Mouse (Mus musculus) liver, embryonic 12.5 days (tissue): ENCODE results near the gene Timm10. TPM values are rescaled to one million over a fixed set of nuclear protein-coding genes. Genes with fewer than 3 reads are reported as not detected.
A peak's percentile ranks its signal among the peaks of the same experiment; 100 is the strongest.

Experiments used
- ATAC-seq: fragments of 200-750 bp; cut with Nextera tagmentation; 2 replicates; pipeline ENCODE4 v1.8.0; 2017; ENCODE audit warnings: moderate number of reproducible peaks, mild to moderate bottlenecking, moderate library complexity
- H3K27ac ChIP-seq: fragments of 300-500 bp; sonication (generic); 2 replicates; pipeline ENCODE4 v1.5.1; 2016; ENCODE audit warnings: mild to moderate bottlenecking
- H3K27me3 ChIP-seq: fragments of 300-500 bp; sonication (generic); replicated peaks from 2 replicates; pipeline ENCODE4 v1.6.1; 2016; ENCODE audit warnings: mild to moderate bottlenecking, moderate library complexity
- H3K36me3 ChIP-seq: fragments of 300-500 bp; sonication (generic); 2 replicates; pipeline ENCODE4 v1.6.1; 2016; ENCODE audit warnings: mild to moderate bottlenecking, moderate library complexity
- H3K4me1 ChIP-seq: fragments of 300-500 bp; sonication (generic); 2 replicates; pipeline ENCODE4 v1.6.1; 2016
- H3K4me2 ChIP-seq: fragments of 300-500 bp; sonication (generic); 2 replicates; pipeline ENCODE4 v1.6.1; 2016; ENCODE audit warnings: mild to moderate bottlenecking, moderate library complexity
- H3K4me3 ChIP-seq: fragments of 300-500 bp; sonication (generic); 2 replicates; pipeline ENCODE4 v1.5.1; 2016; ENCODE audit warnings: mild to moderate bottlenecking, moderate library complexity
- H3K9ac ChIP-seq: fragments of 300-500 bp; sonication (generic); 2 replicates; pipeline ENCODE4 v1.6.1; 2016; ENCODE audit warnings: mild to moderate bottlenecking, moderate library complexity
- H3K9me3 ChIP-seq: fragments of 300-500 bp; sonication (generic); replicated peaks from 2 replicates; pipeline ENCODE4 v1.6.1; 2016; ENCODE audit warnings: mild to moderate bottlenecking, moderate library complexity
- WGBS: fragments of 180-500 bp; shearing (Covaris S2); methylation state at CpG from one replicate; pipeline ENCODE4 v1.1.7; 2016; ENCODE audit not compliant: insufficient replicate concordance; 5-methylcytosine and 5-hydroxymethylcytosine counted together
- polyA plus RNA-seq: library from polyadenylated mRNA; unstranded; fragments of >200 nt; fragmentation: Nextera tagmentation; extraction: Ambion mirVana; gene quantifications from 2 replicates; pipeline ENCODE4 v1.2.1, GENCODE M21; 2016

The Timm10 gene
- polyA plus RNA-seq, 1 experiment from 2014 or later = 54.3 TPM

- H3K9me3 ChIP-seq = no peaks in the 10 kb centered on the region
- peaks cover 38% of the 10 kb centered on the region for H3K4me1 ChIP-seq
- peak overlapping the region; percentile 59 for H3K4me2 ChIP-seq
- H3K36me3 ChIP-seq = peaks cover 32% of the 10 kb centered on the region
- peak overlapping the region; percentile 30 for H3K4me3 ChIP-seq
- ATAC-seq = no peak
- peak overlapping the region; percentile 15; the same call in 1 of the 2 replicates for H3K9ac ChIP-seq
- H3K27ac ChIP-seq = no peak overlapping the region
- 2% methylated on average over 47 of the region's 47 CpGs for WGBS
- peaks cover 61% of the 10 kb centered on the region for H3K27me3 ChIP-seq
These were observed 39.1 kb downstream of the Timm10 start for GRCm38 (mm10) chr2:84865616-84866571.

- H3K27me3 ChIP-seq = peaks cover 88% of the 10 kb centered on the region
- no peak overlapping the region for H3K9ac ChIP-seq
- no peaks in the 10 kb centered on the region for H3K9me3 ChIP-seq
- peaks cover 6% of the 10 kb centered on the region for H3K36me3 ChIP-seq
- 4% methylated on average over 5 of the region's 5 CpGs for WGBS
- no peak overlapping the region for H3K4me3 ChIP-seq
- peaks cover 43% of the 10 kb centered on the region for H3K4me1 ChIP-seq
- H3K27ac ChIP-seq = no peak overlapping the region
- ATAC-seq = peak; percentile 53
- H3K4me2 ChIP-seq = no peak overlapping the region
These were observed 41.7 kb downstream of the Timm10 start for GRCm38 (mm10) chr2:84868521-84868943.

DNA sequence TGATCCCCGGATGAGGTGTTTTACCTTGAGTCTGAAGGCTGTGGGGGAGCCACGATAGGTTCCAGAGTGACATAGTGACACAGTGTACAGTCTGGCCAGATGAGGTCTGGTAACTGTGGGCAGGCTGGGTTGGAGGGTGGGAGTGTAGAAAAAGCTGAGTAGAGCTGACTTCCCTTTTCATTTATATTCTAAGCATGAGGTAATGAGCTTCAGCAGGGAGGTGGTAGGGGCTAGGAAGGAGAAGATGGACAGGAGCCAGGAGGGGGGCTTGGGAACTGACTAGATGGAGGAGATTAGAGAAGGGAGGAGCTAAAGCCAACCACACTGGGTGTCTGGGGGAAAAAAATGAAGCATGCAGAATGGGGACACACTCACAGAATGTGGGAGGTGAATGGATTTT is 42.2 kb downstream of the Timm10 start:
- Histone ChIP-seq H3K9me3 (no peaks in the 10 kb centered on the region), H3K4me2 (no peak overlapping the region), H3K4me3 (no peak overlapping the region), H3K4me1 (peaks cover 43% of the 10 kb centered on the region), H3K36me3 (peaks cover 1% of the 10 kb centered on the region), H3K27me3 (peaks cover 92% of the 10 kb centered on the region), H3K9ac (no peak overlapping the region), H3K27ac (no peak overlapping the region)
- ATAC-seq = no peak
- 22% methylated on average over 2 of the region's 2 CpGs for WGBS

- Histone ChIP-seq H3K9ac (no peak overlapping the region), H3K27ac (no peak overlapping the region), H3K9me3 (no peaks in the 10 kb centered on the region), H3K4me2 (no peak overlapping the region), H3K36me3 (no peaks in the 10 kb centered on the region), H3K4me1 (peaks cover 38% of the 10 kb centered on the region), H3K4me3 (no peak overlapping the region), H3K27me3 (peaks cover 100% of the 10 kb centered on the region)
- 25% methylated on average over 4 of the region's 4 CpGs for WGBS
- ATAC-seq = no peak
These were observed 43.9 kb downstream of the Timm10 start for GRCm38 (mm10) chr2:84870623-84871160.

DNA sequence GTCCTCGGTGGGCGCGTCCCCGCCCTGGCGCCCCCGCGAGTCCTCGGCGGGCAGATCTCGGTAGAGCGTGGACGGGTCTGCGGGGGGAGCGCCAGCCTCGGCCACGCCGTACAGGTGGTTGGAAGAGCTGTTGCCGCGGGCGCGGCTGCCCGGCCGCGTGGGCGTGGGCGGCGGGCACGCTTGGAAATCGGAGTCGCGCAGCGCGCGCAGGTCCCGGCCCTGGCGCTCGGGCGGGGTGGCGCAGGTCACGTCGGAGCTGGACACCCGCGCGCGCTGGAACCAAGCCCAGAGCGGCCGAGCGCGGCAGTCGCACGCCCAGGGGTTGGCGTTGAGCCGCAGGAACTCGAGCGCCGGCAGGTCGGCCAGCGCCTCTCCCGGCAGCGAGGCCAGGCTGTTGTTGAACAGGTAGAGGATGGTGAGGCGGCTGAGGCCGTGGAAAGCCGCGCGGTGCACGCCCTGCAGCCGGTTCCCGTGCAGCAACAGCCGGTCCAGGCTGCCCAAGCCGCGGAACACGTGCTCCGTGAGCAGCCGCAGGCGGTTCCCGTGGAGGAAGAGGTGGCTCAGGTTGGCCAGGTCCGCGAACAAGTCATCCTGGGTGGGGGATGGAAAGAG is 45.4 kb downstream of the Timm10 start:
- peaks cover 23% of the 10 kb centered on the region for H3K4me1 ChIP-seq
- H3K4me2 ChIP-seq = peak overlapping the region; percentile 67
- H3K27me3 ChIP-seq = peaks cover 100% of the 10 kb centered on the region
- no peaks in the 10 kb centered on the region for H3K9me3 ChIP-seq
- no peaks in the 10 kb centered on the region for H3K36me3 ChIP-seq
- no peak for ATAC-seq
- H3K4me3 ChIP-seq = peak overlapping the region; percentile 51
- H3K9ac ChIP-seq = peak overlapping the region; percentile 37
- no peak overlapping the region for H3K27ac ChIP-seq
- 3% methylated on average over 78 of the region's 78 CpGs for WGBS

- peaks cover 97% of the 10 kb centered on the region for H3K27me3 ChIP-seq
- WGBS = 35% methylated on average over 6 of the region's 6 CpGs
- H3K36me3 ChIP-seq = no peaks in the 10 kb centered on the region
- H3K9me3 ChIP-seq = no peaks in the 10 kb centered on the region
- H3K27ac ChIP-seq = no peak overlapping the region
- ATAC-seq = no peak
- peaks cover 10% of the 10 kb centered on the region for H3K4me1 ChIP-seq
- H3K4me3 ChIP-seq = no peak overlapping the region
- no peak overlapping the region for H3K4me2 ChIP-seq
- H3K9ac ChIP-seq = no peak overlapping the region
These were observed 49.0 kb downstream of the Timm10 start for GRCm38 (mm10) chr2:84875842-84876241.

Other genes starting within 250 kb of the Timm10 start
- gene Ctnnd1, start 176.2 kb upstream of the Timm10 start, polyA plus RNA-seq = 18.6 and 20.5 TPM in 2 replicates
- 0.04 and 0.10 TPM in 2 replicates for gene Btbd18, start 167.9 kb upstream of the Timm10 start, polyA plus RNA-seq
- gene Selenoh, start 156.2 kb upstream of the Timm10 start, polyA plus RNA-seq = 163 and 165 TPM in 2 replicates
- not detected in 2 replicates for gene Gm28635, start 149.0 kb upstream of the Timm10 start, polyA plus RNA-seq
- gene Med19, start 148.6 kb upstream of the Timm10 start, polyA plus RNA-seq = 27.2 and 28.1 TPM in 2 replicates
- 86.3 and 88.8 TPM in 2 replicates for gene Tmx2, start 147.9 kb upstream of the Timm10 start, polyA plus RNA-seq
- 28.1 and 29.3 TPM in 2 replicates for gene Zdhhc5, start 111.8 kb upstream of the Timm10 start, polyA plus RNA-seq
- 57.2 and 59.8 TPM in 2 replicates for gene Clp1, start 99.6 kb upstream of the Timm10 start, polyA plus RNA-seq
- 49.8 and 52.1 TPM in 2 replicates for gene Ypel4, start 92.9 kb upstream of the Timm10 start, polyA plus RNA-seq
- 3.8 and 3.9 TPM in 2 replicates for gene Gm19426, start 83.3 kb upstream of the Timm10 start, polyA plus RNA-seq
- 30.8 and 32.3 TPM in 2 replicates for gene Serping1, start 51.6 kb upstream of the Timm10 start, polyA plus RNA-seq
- gene Ube2l6, start 28.2 kb upstream of the Timm10 start, polyA plus RNA-seq = 293 and 321 TPM in 2 replicates
- 0.29 and 0.43 TPM in 2 replicates for gene Smtnl1, start 4.3 kb upstream of the Timm10 start, polyA plus RNA-seq
- 153 and 162 TPM in 2 replicates for gene Slc43a1, start 11.9 kb downstream of the Timm10 start, polyA plus RNA-seq
- gene Rtn4rl2, start 59.7 kb downstream of the Timm10 start, polyA plus RNA-seq = 0.29 and 0.31 TPM in 2 replicates
- gene Slc43a3, start 109.6 kb downstream of the Timm10 start, polyA plus RNA-seq = 127 and 128 TPM in 2 replicates
- gene Prg2, start 153.5 kb downstream of the Timm10 start, polyA plus RNA-seq = 27.7 and 79.1 TPM in 2 replicates
- 3.1 and 7.1 TPM in 2 replicates for gene Prg3, start 161.2 kb downstream of the Timm10 start, polyA plus RNA-seq
- 228 and 230 TPM in 2 replicates for gene Ssrp1, start 210.2 kb downstream of the Timm10 start, polyA plus RNA-seq
- gene P2rx3, start 210.5 kb downstream of the Timm10 start, polyA plus RNA-seq = 0.30 and 0.61 TPM in 2 replicates
- gene Tnks1bp1, start 221.0 kb downstream of the Timm10 start, polyA plus RNA-seq = 7.9 and 8.7 TPM in 2 replicates